Mouse (Mus musculus): ENCODE results near the gene Pnlip.

DNA sequence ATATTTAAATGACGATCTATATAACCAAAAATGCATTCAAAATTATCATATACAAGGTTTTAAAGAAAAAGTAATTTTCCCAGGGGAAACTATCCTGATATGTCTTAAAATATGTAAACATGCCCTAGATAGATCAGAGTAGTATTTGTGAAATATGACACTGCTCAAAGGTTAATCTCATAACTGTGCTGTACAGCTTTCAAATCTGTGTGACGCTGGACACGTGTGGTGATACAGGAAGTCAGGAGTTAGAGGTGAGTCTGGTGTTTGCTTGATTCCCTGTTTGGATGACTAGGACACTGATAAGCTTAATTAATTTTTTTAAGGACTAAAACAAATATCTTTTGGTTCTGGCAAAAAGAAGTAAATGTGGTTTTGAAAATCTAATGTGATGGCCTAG is 43.0 kb downstream of the Pnlip start:
- TF ChIP-seq CTCF (IDR thresholded peaks at IDR 0.05; ENCODE audit: borderline replicate concordance, control insufficient read depth, extremely low read depth, insufficient read depth, low read length, poor library complexity) (no peak), POLR2A (IDR thresholded peaks at IDR 0.05; ENCODE audit: control insufficient read depth, extremely low read depth, insufficient read depth, low read length, poor library complexity) (no peak)
